Mouse (Mus musculus): ENCODE results near the gene Tbce. TPM values are rescaled to one million over a fixed set of nuclear protein-coding genes. Genes with fewer than 3 reads are reported as not detected.

Gene Tbce
- total RNA-seq, 2 experiments from 2014 or later = 72.7 to 79.5 TPM

GRCm38 (mm10) chr13:13965388-13965964, 74.0 kb downstream of the Tbce start:
- no peak for DNase-seq

GRCm38 (mm10) chr13:13961046-13961445, 78.4 kb downstream of the Tbce start:
- no peak for DNase-seq

GRCm38 (mm10) chr13:13960211-13960610, 79.2 kb downstream of the Tbce start:
- no peak for DNase-seq

- no peak for DNase-seq
These were observed 82.8 kb downstream of the Tbce start for GRCm38 (mm10) chr13:13956686-13957085.

- no peak for DNase-seq
These were observed 84.5 kb downstream of the Tbce start for GRCm38 (mm10) chr13:13954931-13955330.

GRCm38 (mm10) chr13:13953874-13954832, 85.3 kb downstream of the Tbce start, which contains the start of gene B3galnt2:
Gene B3galnt2 (plus strand): TSS chr13:13954469.
- peak; percentile 95 to 98 for DNase-seq

Other genes with a start within 250 kb of the Tbce start
- 10 to 100 TPM; 14.4 to 16.7 TPM for gene B3galnt2, start 85.2 kb downstream of the Tbce start, total RNA-seq (2021)
- gene Arid4b, start 23.6 kb upstream of the Tbce start, total RNA-seq (2021) = 10 to 100 TPM; 49.9 to 56.4 TPM
- gene Ggps1, start 23.9 kb upstream of the Tbce start, total RNA-seq (2021) = 10 to 100 TPM; 59.3 to 62.8 TPM